Mouse (Mus musculus) embryonic facial prominence, embryonic 13.5 days (tissue): ENCODE results near the gene Gm5565. TPM values are rescaled to one million over a fixed set of nuclear protein-coding genes. Genes with fewer than 3 reads are reported as not detected.
"Not testable (repeated sequence)": the region's sequence is repeated elsewhere in the genome, so short reads cannot be mapped to it uniquely, and the experiment has no call there.

ENCODE experiments used
- ATAC-seq: fragments of 200-750 bp; cut with Nextera tagmentation; 2 replicates; pipeline ENCODE4 v1.8.0; 2017; ENCODE audit warnings: low read depth; ENCODE audit not compliant: insufficient number of reproducible peaks, insufficient read depth, low FRiP score, low TSS enrichment
- H3K27ac ChIP-seq: fragments of 300-500 bp; sonication (generic); 2 replicates; pipeline ENCODE4 v1.5.1; 2015; ENCODE audit warnings: moderate library complexity, mild to moderate bottlenecking, inconsistent platforms
- H3K27me3 ChIP-seq: fragments of 300-500 bp; sonication (generic); 2 replicates; pipeline ENCODE4 v1.6.1; 2015; ENCODE audit warnings: mild to moderate bottlenecking, inconsistent platforms
- H3K36me3 ChIP-seq: fragments of 300-500 bp; sonication (generic); 2 replicates; pipeline ENCODE4 v1.6.1; 2015; ENCODE audit warnings: mild to moderate bottlenecking, inconsistent platforms
- H3K4me1 ChIP-seq: fragments of 300-500 bp; sonication (generic); 2 replicates; pipeline ENCODE4 v1.6.1; 2015; ENCODE audit warnings: inconsistent platforms
- H3K4me2 ChIP-seq: fragments of 300-500 bp; sonication (generic); 2 replicates; pipeline ENCODE4 v1.6.1; 2015; ENCODE audit warnings: moderate library complexity, mild to moderate bottlenecking, inconsistent platforms
- H3K4me3 ChIP-seq: fragments of 300-500 bp; sonication (generic); 2 replicates; pipeline ENCODE4 v1.5.1; 2015; ENCODE audit warnings: mild to moderate bottlenecking, inconsistent platforms
- H3K9ac ChIP-seq: fragments of 300-500 bp; sonication (generic); 2 replicates; pipeline ENCODE4 v1.6.1; 2015; ENCODE audit warnings: mild to moderate bottlenecking, inconsistent platforms
- H3K9me3 ChIP-seq: fragments of 300-500 bp; sonication (generic); 2 replicates; pipeline ENCODE4 v1.6.1; 2016; ENCODE audit warnings: inconsistent platforms
- WGBS: fragments of 180-500 bp; shearing (Covaris S2); methylation state at CpG from one replicate; pipeline ENCODE4 v1.1.7; 2015; ENCODE audit warnings: mixed read lengths; 5-methylcytosine and 5-hydroxymethylcytosine counted together
- polyA plus RNA-seq: library from polyadenylated mRNA; unstranded; fragments of >200 nt; fragmentation: Nextera tagmentation; extraction: Ambion mirVana; gene quantifications from 2 replicates; pipeline ENCODE4 v1.2.1, GENCODE M21; 2015

Gm5565 gene
- not detected in 2 replicates for polyA plus RNA-seq

DNA sequence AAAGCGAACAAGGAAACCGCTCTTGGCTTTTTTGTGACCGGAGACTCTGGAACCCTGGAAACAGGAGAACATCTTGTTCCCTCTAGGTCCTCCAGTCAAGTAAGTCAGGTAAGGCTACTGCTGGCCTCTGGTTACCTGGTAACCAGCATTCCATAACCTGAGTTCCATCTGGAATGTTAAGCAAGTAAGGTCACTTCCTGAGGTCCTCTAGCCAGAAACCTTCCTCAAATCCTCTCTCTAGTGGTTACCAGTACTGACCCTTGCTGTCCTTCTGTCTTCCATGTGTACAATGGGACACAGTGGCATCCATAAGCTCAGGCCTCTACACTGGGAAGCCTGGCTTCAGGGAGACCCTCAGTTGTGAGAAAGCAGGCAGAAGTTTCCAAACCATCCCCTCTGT is at the start of gene Gm5565:
Gm5565 (minus strand) TSS at position 101 of the 400 bp plus-strand sequence.
- H3K9ac ChIP-seq, H3K4me2 ChIP-seq, H3K4me1 ChIP-seq, H3K36me3 ChIP-seq, H3K4me3 ChIP-seq, ATAC-seq, H3K27ac ChIP-seq, H3K9me3 ChIP-seq, H3K27me3 ChIP-seq: not testable (repeated sequence)
- 90% methylated on average over 3 of the region's 3 CpGs for WGBS

DNA sequence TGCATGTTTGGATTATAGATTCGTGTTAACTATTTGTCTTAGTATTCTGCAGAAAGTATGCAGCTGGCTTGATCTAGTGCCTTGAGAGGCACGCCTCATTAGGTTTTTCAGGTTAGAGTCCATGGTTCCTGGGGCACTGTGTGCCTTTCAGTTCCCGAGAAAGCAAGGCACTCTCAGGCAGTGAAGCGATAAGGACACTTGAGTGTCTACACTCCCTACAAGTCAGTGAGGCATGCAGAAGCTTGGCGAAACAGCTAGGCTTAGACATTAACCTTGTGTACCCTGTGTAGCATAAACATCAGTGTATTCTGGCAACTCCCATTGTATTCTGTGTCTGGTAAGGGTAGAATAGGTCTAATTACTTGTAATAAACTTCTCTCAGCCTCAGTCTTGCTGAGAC is 45.2 kb upstream of the Gm5565 start:
- H3K9ac ChIP-seq: no peak overlapping the region
- H3K27ac ChIP-seq: no peak overlapping the region
- WGBS: 97% methylated on average over 5 of the region's 5 CpGs
- peaks cover 91% of the 10 kb centered on the region for H3K36me3 ChIP-seq
- no peak overlapping the region for H3K4me2 ChIP-seq
- no peaks in the 10 kb centered on the region for H3K27me3 ChIP-seq
- H3K4me1 ChIP-seq: no peaks in the 10 kb centered on the region
- no peak overlapping the region for H3K4me3 ChIP-seq
- no peaks in the 10 kb centered on the region for H3K9me3 ChIP-seq
- ATAC-seq: no peak

DNA sequence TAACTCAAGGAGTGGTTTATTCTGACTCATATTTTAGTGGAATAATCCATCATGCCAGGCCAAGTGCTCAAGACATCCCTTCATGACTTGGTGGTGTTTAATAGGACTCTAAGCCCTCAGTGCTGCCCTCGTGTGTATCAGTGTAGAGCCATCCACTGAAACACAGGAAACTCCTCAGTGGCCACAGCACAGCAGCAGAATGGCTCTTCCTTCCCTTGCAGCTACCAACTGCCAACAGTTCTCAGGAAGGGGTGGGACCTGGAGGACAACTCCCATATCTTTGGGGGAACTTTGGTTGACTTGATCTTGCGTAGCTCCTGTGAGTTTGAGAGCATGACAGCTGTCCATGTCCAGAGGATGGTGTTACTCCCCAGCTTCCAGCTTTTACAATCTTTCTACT is 43.6 kb upstream of the Gm5565 start:
- Histone ChIP-seq H3K27ac (no peak overlapping the region), H3K4me1 (no peaks in the 10 kb centered on the region), H3K9me3 (no peaks in the 10 kb centered on the region), H3K9ac (no peak overlapping the region), H3K4me2 (no peak overlapping the region), H3K4me3 (no peak overlapping the region), H3K27me3 (no peaks in the 10 kb centered on the region), H3K36me3 (peaks cover 79% of the 10 kb centered on the region)
- ATAC-seq: no peak
- 84% methylated on average over 2 of the region's 2 CpGs for WGBS

DNA sequence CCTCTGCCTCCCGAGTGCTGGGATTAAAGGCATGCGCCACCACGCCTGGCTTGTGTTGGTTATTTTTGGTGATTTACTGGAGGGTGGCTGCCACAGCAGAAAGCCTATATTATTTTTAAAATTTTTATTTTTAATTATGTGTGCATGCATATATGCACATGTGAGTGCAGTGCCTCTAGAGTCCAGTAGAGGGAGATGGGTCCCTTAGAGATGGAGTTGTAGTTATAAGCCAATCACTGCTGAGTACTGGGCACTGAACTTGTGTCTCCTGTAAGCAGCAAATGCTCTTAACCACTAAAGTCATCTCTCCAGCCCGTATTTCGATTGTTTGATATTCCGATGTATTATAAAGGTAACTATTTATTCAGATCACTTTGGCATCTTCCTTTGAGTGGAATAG is 40.2 kb upstream of the Gm5565 start:
- Histone ChIP-seq H3K36me3 (peaks cover 45% of the 10 kb centered on the region), H3K27me3 (no peaks in the 10 kb centered on the region), H3K9ac (no peak overlapping the region), H3K9me3 (peaks cover 3% of the 10 kb centered on the region; the same call in 1 of the 2 replicates), H3K4me2 (no peak overlapping the region), H3K27ac (no peak overlapping the region), H3K4me3 (no peak overlapping the region), H3K4me1 (no peaks in the 10 kb centered on the region)
- WGBS: 97% methylated on average over 6 of the region's 6 CpGs
- ATAC-seq: no peak

DNA sequence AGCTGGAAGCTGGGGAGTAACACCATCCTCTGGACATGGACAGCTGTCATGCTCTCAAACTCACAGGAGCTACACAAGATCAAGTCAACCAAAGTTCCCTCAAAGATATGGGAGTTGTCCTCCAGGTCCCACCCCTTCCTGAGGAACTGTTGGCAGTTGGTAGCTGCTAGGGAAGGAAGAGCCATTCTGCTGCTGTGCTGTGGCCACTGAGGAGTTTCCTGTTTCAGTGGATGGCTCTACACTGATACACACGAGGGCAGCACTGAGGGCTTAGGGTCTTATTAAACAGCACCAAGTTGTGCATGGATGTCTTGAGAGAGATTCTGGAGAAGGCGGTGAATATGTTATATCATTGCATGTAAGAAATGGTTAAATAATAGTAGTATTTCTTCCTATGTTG is 39.2 kb upstream of the Gm5565 start:
- Histone ChIP-seq H3K27me3 (no peaks in the 10 kb centered on the region), H3K36me3 (peaks cover 35% of the 10 kb centered on the region), H3K9ac (no peak overlapping the region), H3K4me2 (no peak overlapping the region), H3K27ac (no peak overlapping the region), H3K4me1 (no peaks in the 10 kb centered on the region), H3K9me3 (peaks cover 3% of the 10 kb centered on the region; the same call in 1 of the 2 replicates), H3K4me3 (no peak overlapping the region)
- 83% methylated on average over 2 of the region's 2 CpGs for WGBS
- no peak for ATAC-seq

DNA sequence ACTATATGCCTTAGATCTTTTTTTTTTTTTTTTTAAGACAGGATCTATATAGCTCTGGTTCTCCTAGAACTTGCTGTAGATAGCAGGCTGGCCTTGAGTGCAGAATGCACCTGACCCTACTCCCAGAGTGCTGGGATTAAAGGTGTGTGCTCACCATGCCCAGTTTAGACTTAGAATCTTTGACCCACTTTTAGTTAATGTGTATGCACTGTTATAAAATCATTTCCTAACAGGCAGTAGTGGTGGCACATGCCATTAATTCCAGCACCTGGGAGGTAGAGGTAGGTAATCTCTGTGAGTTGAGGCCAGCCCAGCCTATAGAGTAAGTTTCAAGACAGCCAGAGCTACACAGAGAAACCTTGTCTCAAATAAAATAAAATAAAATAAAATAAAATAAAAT is 38.7 kb upstream of the Gm5565 start:
- Histone ChIP-seq H3K9ac (no peak overlapping the region), H3K36me3 (peaks cover 30% of the 10 kb centered on the region), H3K4me3 (no peak overlapping the region), H3K27ac (no peak overlapping the region), H3K27me3 (no peaks in the 10 kb centered on the region), H3K4me1 (no peaks in the 10 kb centered on the region), H3K4me2 (no peak overlapping the region), H3K9me3 (peaks cover 3% of the 10 kb centered on the region; the same call in 1 of the 2 replicates)
- no peak for ATAC-seq

DNA sequence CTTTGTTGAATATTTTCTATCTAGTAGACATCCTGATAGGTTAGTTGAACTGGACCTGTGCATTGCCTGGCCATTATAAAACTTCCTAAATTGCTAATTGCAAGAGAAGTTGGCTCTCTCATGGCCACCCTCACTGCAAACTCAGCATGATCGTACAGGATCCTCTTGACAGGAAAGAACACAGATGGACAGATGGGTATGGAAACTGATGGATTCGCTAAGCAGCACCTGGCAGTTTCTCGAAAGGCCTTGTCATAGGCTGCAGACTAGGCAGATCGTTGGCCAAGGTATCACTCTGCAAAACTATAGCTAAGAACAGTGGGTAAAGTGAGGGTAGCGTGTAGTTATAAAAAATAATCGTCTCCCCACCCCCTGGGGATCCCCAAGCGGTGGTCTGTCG is 33.0 kb upstream of the Gm5565 start:
- no peaks in the 10 kb centered on the region for H3K36me3 ChIP-seq
- no peak for ATAC-seq
- no peak overlapping the region for H3K9ac ChIP-seq
- H3K4me1 ChIP-seq: no peaks in the 10 kb centered on the region
- H3K9me3 ChIP-seq: peaks cover 3% of the 10 kb centered on the region; the same call in 1 of the 2 replicates
- no peak overlapping the region for H3K4me3 ChIP-seq
- whole genome bisulfite sequencing: 81% methylated on average over 8 of the region's 8 CpGs
- no peaks in the 10 kb centered on the region for H3K27me3 ChIP-seq
- no peak overlapping the region for H3K4me2 ChIP-seq
- no peak overlapping the region for H3K27ac ChIP-seq

DNA sequence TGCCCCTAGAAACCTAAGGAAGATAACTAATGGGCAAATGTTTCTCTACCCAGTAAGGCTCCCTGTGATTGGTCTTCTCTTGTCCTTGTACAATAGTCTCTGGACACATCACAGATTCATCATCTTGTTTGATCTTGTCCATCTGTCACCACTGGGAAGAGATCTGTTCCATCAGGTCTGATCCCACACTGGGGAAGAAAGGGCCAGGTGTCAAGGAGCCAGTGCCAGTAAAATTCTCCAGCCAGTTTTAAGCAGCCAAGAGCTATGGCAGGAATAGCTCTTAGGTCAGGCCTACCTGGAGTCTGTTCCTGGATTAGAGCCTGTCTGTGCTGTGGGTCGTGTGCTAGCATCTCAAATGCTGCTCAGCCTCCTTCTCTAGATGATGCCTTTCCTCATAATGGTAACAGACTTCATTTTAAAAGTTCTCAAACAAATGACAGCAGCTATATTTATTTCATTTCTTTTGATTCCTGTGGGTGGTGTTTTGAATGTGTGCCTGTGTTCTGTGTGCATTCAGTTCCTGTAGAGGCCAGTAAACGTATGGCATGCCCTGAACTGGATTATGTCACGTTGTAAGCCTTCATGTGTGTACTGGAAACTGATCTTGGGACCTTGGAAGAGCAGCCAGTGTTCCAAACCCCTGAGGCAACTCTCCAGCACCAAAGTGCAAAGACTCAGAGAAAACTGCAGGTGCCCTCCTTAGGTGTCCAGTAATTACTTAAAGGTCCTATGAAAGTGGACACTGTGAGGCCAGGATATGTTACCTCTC is 30.3 kb upstream of the Gm5565 start:
- Histone ChIP-seq H3K9me3 (peaks cover under 1% of the 10 kb centered on the region; the same call in 1 of the 2 replicates), H3K4me2 (no peak overlapping the region), H3K36me3 (no peaks in the 10 kb centered on the region), H3K4me1 (no peaks in the 10 kb centered on the region), H3K27me3 (no peaks in the 10 kb centered on the region), H3K4me3 (no peak overlapping the region), H3K9ac (no peak overlapping the region), H3K27ac (no peak overlapping the region)
- no peak for ATAC-seq
- WGBS: 57% methylated on average over 3 of the region's 3 CpGs

DNA sequence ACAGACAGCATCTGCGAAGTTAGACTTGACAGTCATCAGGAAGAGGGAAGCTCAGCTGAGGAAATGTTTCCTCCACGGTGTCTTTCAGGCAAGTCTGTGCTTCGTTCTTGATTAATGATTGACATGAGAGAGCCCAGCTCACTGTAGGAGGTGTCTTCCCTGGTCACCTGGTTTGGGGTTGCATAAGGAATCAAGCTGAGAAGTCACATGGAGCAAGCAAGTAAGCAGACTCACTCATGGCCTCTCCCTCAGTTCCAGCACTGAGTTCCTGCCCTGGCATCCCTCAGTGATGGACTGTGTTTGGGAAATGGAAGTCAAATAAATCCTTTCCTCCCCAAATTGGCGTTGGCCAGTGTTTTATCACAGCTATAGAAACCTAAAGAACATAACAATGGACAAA is 29.8 kb upstream of the Gm5565 start:
- 63% methylated on average over 4 of the region's 4 CpGs for WGBS
- H3K4me1 ChIP-seq: no peaks in the 10 kb centered on the region
- no peak overlapping the region for H3K27ac ChIP-seq
- no peak for ATAC-seq
- no peak overlapping the region for H3K4me3 ChIP-seq
- H3K27me3 ChIP-seq: no peaks in the 10 kb centered on the region
- H3K9me3 ChIP-seq: no peaks in the 10 kb centered on the region
- no peak overlapping the region for H3K9ac ChIP-seq
- no peaks in the 10 kb centered on the region for H3K36me3 ChIP-seq
- H3K4me2 ChIP-seq: no peak overlapping the region

DNA sequence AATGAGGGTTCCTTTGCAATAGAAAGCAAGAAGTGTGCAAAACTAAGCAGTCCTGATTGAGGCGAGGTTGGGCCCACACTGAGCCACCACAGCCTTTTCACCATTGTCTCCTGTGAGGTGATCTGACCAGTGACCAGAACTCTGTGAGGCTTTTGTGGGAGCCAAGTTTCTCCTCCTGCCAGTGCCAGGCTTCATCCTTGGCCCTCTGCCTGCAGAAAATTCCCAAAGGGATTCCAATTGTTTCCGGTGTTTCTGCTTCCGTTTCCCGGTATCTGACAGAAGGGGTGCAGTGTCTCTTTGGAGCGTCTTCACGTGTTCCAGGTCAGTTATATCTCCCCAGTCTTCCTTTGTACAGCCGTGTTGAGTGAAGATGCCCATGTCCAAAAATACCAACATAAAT is 28.4 kb upstream of the Gm5565 start:
- no peaks in the 10 kb centered on the region for H3K36me3 ChIP-seq
- H3K9ac ChIP-seq: no peak overlapping the region
- H3K4me3 ChIP-seq: no peak overlapping the region
- H3K27me3 ChIP-seq: no peaks in the 10 kb centered on the region
- 82% methylated on average over 7 of the region's 7 CpGs for WGBS
- H3K4me1 ChIP-seq: no peaks in the 10 kb centered on the region
- no peak overlapping the region for H3K4me2 ChIP-seq
- no peaks in the 10 kb centered on the region for H3K9me3 ChIP-seq
- no peak for ATAC-seq
- no peak overlapping the region for H3K27ac ChIP-seq

DNA sequence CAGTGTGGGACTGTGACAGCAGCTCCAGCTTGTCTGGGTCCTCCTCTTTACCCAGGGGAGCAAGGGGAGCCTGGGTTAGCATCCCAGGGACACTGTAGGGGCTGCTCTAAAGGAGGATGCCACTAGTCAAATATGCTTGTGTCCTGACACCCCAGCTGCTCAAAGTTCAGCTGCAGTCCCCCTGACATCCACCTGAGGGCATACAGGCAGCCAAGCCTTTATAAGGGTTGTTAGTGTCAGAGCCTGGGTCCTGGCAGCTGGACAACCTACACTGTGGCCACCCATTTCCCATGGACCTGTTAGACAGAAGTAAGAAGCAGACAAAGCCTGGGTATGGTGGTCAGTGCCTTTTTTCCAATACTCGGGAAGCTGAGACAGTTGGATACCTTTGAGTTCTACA is 27.8 kb upstream of the Gm5565 start:
- 87% methylated on average over 1 of the region's 1 CpGs for WGBS
- no peak overlapping the region for H3K27ac ChIP-seq
- ATAC-seq: no peak
- no peaks in the 10 kb centered on the region for H3K4me1 ChIP-seq
- no peak overlapping the region for H3K4me2 ChIP-seq
- H3K4me3 ChIP-seq: no peak overlapping the region
- H3K9ac ChIP-seq: no peak overlapping the region
- no peaks in the 10 kb centered on the region for H3K27me3 ChIP-seq
- no peaks in the 10 kb centered on the region for H3K36me3 ChIP-seq
- H3K9me3 ChIP-seq: no peaks in the 10 kb centered on the region

DNA sequence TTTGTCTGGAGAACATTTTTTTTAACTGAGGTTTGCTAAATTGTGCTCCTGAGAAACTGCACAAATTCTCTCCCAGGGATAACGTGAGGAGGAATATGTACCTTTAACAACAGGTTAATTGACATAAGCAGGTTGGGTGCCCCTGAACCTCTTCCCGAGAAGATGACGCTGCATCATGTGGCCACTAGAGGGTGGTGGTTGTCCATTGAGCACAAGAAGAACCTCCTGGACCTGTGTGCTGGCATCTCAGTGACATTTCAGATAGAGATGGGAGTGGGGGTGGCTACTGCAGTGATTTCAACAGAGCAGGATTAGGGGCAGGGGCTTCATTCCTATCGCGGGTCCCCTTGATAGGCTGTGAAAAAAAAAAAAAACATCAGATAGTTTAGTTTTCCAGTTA is 27.1 kb upstream of the Gm5565 start:
- H3K9me3 ChIP-seq, H3K4me3 ChIP-seq, H3K9ac ChIP-seq, H3K4me1 ChIP-seq, ATAC-seq, H3K4me2 ChIP-seq, H3K27ac ChIP-seq, H3K27me3 ChIP-seq, H3K36me3 ChIP-seq: not testable (repeated sequence)
- WGBS: 24% methylated on average over 5 of the region's 5 CpGs
